Mouse (Mus musculus): ENCODE measurements around the gene BC034090. TPM values are rescaled to one million over a fixed set of nuclear protein-coding genes. Genes with fewer than 3 reads are reported as not detected.

Gene BC034090
- not detected for total RNA-seq (2023)

GRCm38 (mm10) chr1:155243797-155244770, at the start of gene BC034090:
TSS of gene BC034090 (minus strand) at chr1:155244444.

Other genes starting within 250 kb of the BC034090 start
- 100 to 1,000 TPM; 179 to 190 TPM for gene Ier5, start 144.8 kb downstream of the BC034090 start, total RNA-seq (2023)
- 1 to 10 TPM; 1.3 to 2.2 TPM for gene Mr1, start 97.6 kb downstream of the BC034090 start, total RNA-seq (2023)
- 10 to 100 TPM; 28.7 to 32.3 TPM for gene Stx6, start 85.7 kb downstream of the BC034090 start, total RNA-seq (2023)
- 10 to 100 TPM; 61.1 to 64.9 TPM for gene Xpr1, start 173.0 kb upstream of the BC034090 start, total RNA-seq (2023)

Data from neutrophil, adult 59 days (primary cell).